In genomic region chr11:120315832-120316689, GRCm38 (mm10) we compare ENCODE assay signal across 1 mouse cellular context.
TF ChIP-seq lines count a peak whose summit lies in the region.

No protein-coding gene starts in this region.

TF ChIP-seq in CH12.LX, 34 proteins besides CTCF, POLR2A, EP300 and RAD21 (continued from another document):
- TF ChIP-seq UBTF (IDR thresholded peaks at IDR 0.05; ENCODE audit: low read depth, low read length) (no peak), NRF1 (IDR thresholded peaks at IDR 0.05; ENCODE audit: low read depth, low read length) (peak; percentile 78), ELF1 (IDR thresholded peaks at IDR 0.05; ENCODE audit: low read depth, low read length) (peak; percentile 69; the same call in 1 of the 2 replicates), TBP (conservative IDR thresholded peaks at IDR 0.05; ENCODE audit: low read depth, low read length) (peak; percentile 90), GABPA (IDR thresholded peaks at IDR 0.05; ENCODE audit: insufficient replicate concordance, low read depth, low read length) (no peak), MEF2A (IDR thresholded peaks at IDR 0.05; ENCODE audit: borderline replicate concordance, low read depth, low read length) (0 out of 2 replicates have a peak, but pooled peaks have one; percentile 9), BHLHE40 (IDR thresholded peaks at IDR 0.05; ENCODE audit: low read depth, low read length) (0 out of 2 replicates have a peak, but pooled peaks have one; percentile 13)
